Mouse (Mus musculus) forelimb bud, embryonic 11.5 days (tissue): ENCODE measurements at regions not wholly inside any gene's neighbourhood (a gene's known extent, or its start where the extent isn't known, plus 50 kb on each side); places are given as distances from the start of the nearest gene placed in this dataset.

Experiments used
- DNase-seq: peaks from one replicate; pipeline ENCODE4 v3.0.0-alpha.2; 2012; ENCODE audit warnings: low read depth, low spot score

DNA sequence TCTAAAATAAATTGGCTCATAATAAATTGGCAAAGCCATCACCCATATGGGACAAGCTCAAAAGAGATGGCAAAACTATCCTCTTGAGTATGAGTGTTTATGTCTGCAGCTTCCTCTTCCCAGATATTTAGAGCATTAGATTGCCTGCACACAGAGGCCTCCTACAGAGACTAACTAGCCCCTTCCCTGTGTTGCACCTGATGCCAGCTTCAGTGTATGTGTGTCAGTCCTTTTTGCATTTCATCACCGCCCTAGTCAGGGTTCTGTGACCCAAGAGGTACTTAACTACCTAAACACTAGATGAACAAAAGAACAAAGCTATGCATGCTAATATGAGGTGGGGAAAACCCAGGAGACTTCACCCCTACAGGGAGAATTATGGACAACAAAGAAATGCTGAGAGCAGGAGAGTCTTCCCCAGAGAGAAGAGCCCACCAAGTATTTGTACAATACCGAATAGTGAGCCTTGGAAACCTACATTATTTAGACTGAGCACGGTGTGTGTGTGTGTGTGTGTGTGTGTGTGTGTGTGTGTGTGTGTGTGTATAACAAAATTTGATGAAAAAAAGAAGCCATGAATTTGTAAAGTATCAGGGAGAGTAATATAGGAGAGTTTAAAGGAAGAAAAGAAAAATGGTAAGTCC is 62.5 kb downstream of the Speer2 start:
- DNase-seq = no peak

DNA sequence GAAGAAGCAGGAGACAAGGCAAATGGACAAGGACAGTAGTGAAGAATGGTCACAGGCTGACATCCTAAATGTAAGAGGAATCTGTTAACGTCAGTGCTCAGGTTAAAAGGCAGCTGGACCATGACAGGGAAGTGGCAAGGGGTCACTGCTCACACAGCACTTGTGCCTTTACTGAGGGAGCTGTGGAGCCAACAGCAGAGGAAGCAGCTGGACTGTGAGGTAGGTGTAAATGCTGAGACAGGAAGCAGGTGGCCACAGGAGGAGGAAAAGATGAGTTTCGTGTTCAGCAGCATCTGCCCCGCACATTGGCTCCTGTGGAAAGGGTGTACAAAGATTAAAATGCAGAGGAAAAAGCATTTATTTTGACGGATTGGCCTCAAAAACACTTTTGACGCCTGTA is 67.2 kb downstream of the Speer2 start:
- peak; percentile 9 for DNase-seq

DNA sequence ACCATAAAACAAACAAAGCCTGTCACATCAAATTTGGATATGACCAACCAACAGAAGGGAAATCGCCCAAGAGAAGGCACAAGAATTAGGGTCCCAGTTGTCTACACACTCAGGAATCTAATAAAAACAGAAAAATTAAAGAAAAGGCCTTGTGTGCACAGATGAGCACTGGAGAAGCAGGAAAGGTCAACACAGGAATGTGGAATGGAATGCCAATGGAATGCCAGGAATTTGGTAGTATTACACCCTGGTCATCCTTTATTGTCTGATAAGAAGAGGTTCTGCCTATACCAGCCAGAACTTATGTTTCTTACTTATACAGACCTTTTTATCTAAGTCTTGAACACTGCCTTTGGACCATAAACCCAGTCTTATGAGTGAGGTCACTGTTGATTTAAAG is 72.9 kb downstream of the Speer2 start:
- DNase-seq = no peak

DNA sequence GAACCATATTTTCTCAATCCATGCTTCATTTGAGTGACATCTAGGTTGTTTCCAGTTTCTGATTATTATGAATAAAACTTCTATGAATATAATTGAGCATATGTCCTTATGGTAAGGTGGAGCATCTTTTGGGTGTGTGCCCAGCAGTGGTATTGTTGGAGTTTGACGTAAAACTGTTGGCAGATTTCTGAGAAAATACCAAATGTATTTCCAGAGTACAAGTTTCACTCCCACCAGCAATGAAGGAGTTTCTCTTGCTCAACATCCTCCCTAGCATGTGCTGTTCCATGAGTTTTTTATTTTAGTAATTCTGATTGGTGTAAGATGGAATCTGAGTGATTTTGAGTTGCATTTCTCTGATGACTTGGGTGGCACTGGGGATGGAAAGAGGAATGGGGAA is 92.8 kb downstream of the Speer2 start:
- no peak for DNase-seq
